Mouse (Mus musculus): ENCODE results near the gene Gng13. TPM values are rescaled to one million over a fixed set of nuclear protein-coding genes. Genes with fewer than 3 reads are reported as not detected.

The Gng13 gene
- polyA plus RNA-seq, 1 experiment from 2014 or later, result 0.54 TPM

GRCm38 (mm10) chr17:25760148-25760547, 43.2 kb downstream of the Gng13 start:
- H3K4me3 ChIP-seq, result no peak overlapping the region
- H3K27me3 ChIP-seq, result 0 out of 2 replicates have a peak, but pooled peaks cover 9% of the 10 kb centered on the region
- H3K9me3 ChIP-seq (replicated peaks), result no peaks in the 10 kb centered on the region
- no peak overlapping the region for H3K4me2 ChIP-seq (replicated peaks)
- no peaks in the 10 kb centered on the region for H3K4me1 ChIP-seq
- 80% methylated on average over 8 of the region's 8 CpGs for WGBS
- ATAC-seq (ENCODE audit: low FRiP score), result no peak
- H3K36me3 ChIP-seq, result no peaks in the 10 kb centered on the region
- H3K27ac ChIP-seq, result no peak overlapping the region
- H3K9ac ChIP-seq, result no peak overlapping the region

- no peak for ATAC-seq (ENCODE audit: low FRiP score)
- no peak overlapping the region for H3K27ac ChIP-seq
- H3K9ac ChIP-seq, result peak overlapping the region; percentile 27; the same call in 1 of the 2 replicates
- no peaks in the 10 kb centered on the region for H3K9me3 ChIP-seq (replicated peaks)
- H3K4me2 ChIP-seq (replicated peaks), result no peak overlapping the region
- WGBS, result 39% methylated on average over 4 of the region's 4 CpGs
- no peak overlapping the region for H3K4me3 ChIP-seq
- 0 out of 2 replicates have a peak, but pooled peaks cover 7% of the 10 kb centered on the region for H3K27me3 ChIP-seq
- H3K36me3 ChIP-seq, result no peaks in the 10 kb centered on the region
- 0 out of 2 replicates have a peak, but pooled peaks cover 2% of the 10 kb centered on the region for H3K4me1 ChIP-seq
Measured at GRCm38 (mm10) chr17:25761561-25761970, 44.6 kb downstream of the Gng13 start.

- Histone ChIP-seq H3K27me3 (peaks cover 12% of the 10 kb centered on the region; the same call in 1 of the 2 replicates), H3K36me3 (no peaks in the 10 kb centered on the region), H3K9ac (no peak overlapping the region), H3K4me1 (0 out of 2 replicates have a peak, but pooled peaks cover 2% of the 10 kb centered on the region), H3K4me3 (no peak overlapping the region), H3K4me2 (replicated peaks) (no peak overlapping the region), H3K9me3 (replicated peaks) (no peaks in the 10 kb centered on the region), H3K27ac (no peak overlapping the region)
- no peak for ATAC-seq (ENCODE audit: low FRiP score)
- 34% methylated on average over 3 of the region's 3 CpGs for WGBS
Measured at GRCm38 (mm10) chr17:25762591-25762990, 45.6 kb downstream of the Gng13 start.

- ATAC-seq (ENCODE audit: low FRiP score), result peak; percentile 58
- Histone ChIP-seq H3K36me3 (no peaks in the 10 kb centered on the region), H3K4me2 (replicated peaks) (no peak overlapping the region)
Measured at GRCm38 (mm10) chr17:25765886-25766285, 48.9 kb downstream of the Gng13 start.

More at GRCm38 (mm10) chr17:25765886-25766285, 48.9 kb downstream of the Gng13 start:
- no peak overlapping the region for H3K9ac ChIP-seq
- 0 out of 2 replicates have a peak, but pooled peaks cover 2% of the 10 kb centered on the region for H3K4me1 ChIP-seq
- no peaks in the 10 kb centered on the region for H3K9me3 ChIP-seq (replicated peaks)
- H3K4me3 ChIP-seq, result no peak overlapping the region
- 49% methylated on average over 5 of the region's 5 CpGs for WGBS
- H3K27me3 ChIP-seq, result peaks cover 26% of the 10 kb centered on the region
- no peak overlapping the region for H3K27ac ChIP-seq

Small RNA genes within 50 kb of the gene (microRNA-seq; reads per million reads assigned to microRNA genes)
- gene Gm25083, result not detected

Other genes starting within 250 kb of the Gng13 start
- 0.14 TPM in 1 of 2 replicates, not detected in the other for gene Sstr5, start 219.9 kb upstream of the Gng13 start, polyA plus RNA-seq (2016; fragmentation: Nextera tagmentation; extraction: Ambion mirVana)
- gene Sox8, start 146.5 kb upstream of the Gng13 start, polyA plus RNA-seq (2016; fragmentation: Nextera tagmentation; extraction: Ambion mirVana), result 11.8 and 12.7 TPM in 2 replicates
- gene Lmf1, start 138.1 kb upstream of the Gng13 start, polyA plus RNA-seq (2016; fragmentation: Nextera tagmentation; extraction: Ambion mirVana), result 25.7 and 26.2 TPM in 2 replicates
- 21.4 and 26.8 TPM in 2 replicates for gene Chtf18, start 10.2 kb downstream of the Gng13 start, polyA plus RNA-seq (2016; fragmentation: Nextera tagmentation; extraction: Ambion mirVana)
- gene Rpusd1, start 10.5 kb downstream of the Gng13 start, polyA plus RNA-seq (2016; fragmentation: Nextera tagmentation; extraction: Ambion mirVana), result 19.3 and 20.3 TPM in 2 replicates
- gene Mslnl, start 18.9 kb downstream of the Gng13 start, polyA plus RNA-seq (2016; fragmentation: Nextera tagmentation; extraction: Ambion mirVana), result not detected in 2 replicates
- 0.75 TPM in 1 of 2 replicates, not detected in the other for gene Msln, start 37.2 kb downstream of the Gng13 start, polyA plus RNA-seq (2016; fragmentation: Nextera tagmentation; extraction: Ambion mirVana)
- gene Narfl, start 56.6 kb downstream of the Gng13 start, polyA plus RNA-seq (2016; fragmentation: Nextera tagmentation; extraction: Ambion mirVana), result 25.1 and 26.8 TPM in 2 replicates
- gene Haghl, start 68.5 kb downstream of the Gng13 start, polyA plus RNA-seq (2016; fragmentation: Nextera tagmentation; extraction: Ambion mirVana), result 98.4 and 105 TPM in 2 replicates
- 0.40 and 0.63 TPM in 2 replicates for gene Ccdc78, start 69.4 kb downstream of the Gng13 start, polyA plus RNA-seq (2016; fragmentation: Nextera tagmentation; extraction: Ambion mirVana)
- gene Fam173a, start 75.7 kb downstream of the Gng13 start, polyA plus RNA-seq (2016; fragmentation: Nextera tagmentation; extraction: Ambion mirVana), result 69.7 and 76.0 TPM in 2 replicates
- 0.98 TPM in 1 of 2 replicates, not detected in the other for gene AC134908.4, start 78.5 kb downstream of the Gng13 start, polyA plus RNA-seq (2016; fragmentation: Nextera tagmentation; extraction: Ambion mirVana)
- gene Metrn, start 80.0 kb downstream of the Gng13 start, polyA plus RNA-seq (2016; fragmentation: Nextera tagmentation; extraction: Ambion mirVana), result 62.2 and 71.0 TPM in 2 replicates
- gene Fbxl16, start 91.9 kb downstream of the Gng13 start, polyA plus RNA-seq (2016; fragmentation: Nextera tagmentation; extraction: Ambion mirVana), result 22.8 and 23.5 TPM in 2 replicates
- 25.9 and 27.0 TPM in 2 replicates for gene Wdr24, start 106.5 kb downstream of the Gng13 start, polyA plus RNA-seq (2016; fragmentation: Nextera tagmentation; extraction: Ambion mirVana)
- gene Jmjd8, start 111.7 kb downstream of the Gng13 start, polyA plus RNA-seq (2016; fragmentation: Nextera tagmentation; extraction: Ambion mirVana), result 64.0 and 64.7 TPM in 2 replicates
- 271 and 291 TPM in 2 replicates for gene Stub1, start 116.2 kb downstream of the Gng13 start, polyA plus RNA-seq (2016; fragmentation: Nextera tagmentation; extraction: Ambion mirVana)
- gene Rhbdl1, start 120.1 kb downstream of the Gng13 start, polyA plus RNA-seq (2016; fragmentation: Nextera tagmentation; extraction: Ambion mirVana), result 6.1 and 7.5 TPM in 2 replicates
- 3.9 TPM in 2 replicates for gene Gm20683, start 124.6 kb downstream of the Gng13 start, polyA plus RNA-seq (2016; fragmentation: Nextera tagmentation; extraction: Ambion mirVana)
- 18.5 and 19.4 TPM in 2 replicates for gene Rhot2, start 127.7 kb downstream of the Gng13 start, polyA plus RNA-seq (2016; fragmentation: Nextera tagmentation; extraction: Ambion mirVana)
- gene Wdr90, start 144.3 kb downstream of the Gng13 start, polyA plus RNA-seq (2016; fragmentation: Nextera tagmentation; extraction: Ambion mirVana), result 30.0 and 31.2 TPM in 2 replicates
- gene Mcrip2, start 151.6 kb downstream of the Gng13 start, polyA plus RNA-seq (2016; fragmentation: Nextera tagmentation; extraction: Ambion mirVana), result 6.2 and 6.3 TPM in 2 replicates
- gene Mettl26, start 157.9 kb downstream of the Gng13 start, polyA plus RNA-seq (2016; fragmentation: Nextera tagmentation; extraction: Ambion mirVana), result 48.7 and 53.2 TPM in 2 replicates
- 0.29 and 0.90 TPM in 2 replicates for gene Wfikkn1, start 163.7 kb downstream of the Gng13 start, polyA plus RNA-seq (2016; fragmentation: Nextera tagmentation; extraction: Ambion mirVana)
- 42.1 and 43.6 TPM in 2 replicates for gene Rab40c, start 202.6 kb downstream of the Gng13 start, polyA plus RNA-seq (2016; fragmentation: Nextera tagmentation; extraction: Ambion mirVana)
- 53.6 and 57.5 TPM in 2 replicates for gene Pigq, start 227.8 kb downstream of the Gng13 start, polyA plus RNA-seq (2016; fragmentation: Nextera tagmentation; extraction: Ambion mirVana)
- 0.27 TPM in 1 of 2 replicates, not detected in the other for gene Nhlrc4, start 227.8 kb downstream of the Gng13 start, polyA plus RNA-seq (2016; fragmentation: Nextera tagmentation; extraction: Ambion mirVana)
- 0.17 and 0.18 TPM in 2 replicates for gene A930017K11Rik, start 235.4 kb downstream of the Gng13 start, polyA plus RNA-seq (2016; fragmentation: Nextera tagmentation; extraction: Ambion mirVana)